Mouse (Mus musculus) layer of hippocampus, adult 18-20 months (tissue): ENCODE measurements around the gene Gm9268. TPM values are rescaled to one million over a fixed set of nuclear protein-coding genes. Genes with fewer than 3 reads are reported as not detected.
"Not testable (repeated sequence)": the region's sequence is repeated elsewhere in the genome, so short reads cannot be mapped to it uniquely, and the experiment has no call there.

Experiments used
- DNase-seq, 2 experiments: peaks; one replicate each; pipeline ENCODE4 v3.0.0; 2022; ENCODE audit warnings: low spot score in 2 of 2
- long read RNA-seq: library from polyadenylated mRNA; stranded (forward); transcript quantifications from one replicate; pipeline ENCODE4 v2.0.0, GENCODE M21; 2021
- total RNA-seq, 2 experiments: library from RNA; stranded (reverse); gene quantifications; 2 replicates each; pipeline ENCODE4 v1.2.3; 2021

Gene Gm9268
- total RNA-seq, result not detected
- long read RNA-seq, result 0 reads

DNA sequence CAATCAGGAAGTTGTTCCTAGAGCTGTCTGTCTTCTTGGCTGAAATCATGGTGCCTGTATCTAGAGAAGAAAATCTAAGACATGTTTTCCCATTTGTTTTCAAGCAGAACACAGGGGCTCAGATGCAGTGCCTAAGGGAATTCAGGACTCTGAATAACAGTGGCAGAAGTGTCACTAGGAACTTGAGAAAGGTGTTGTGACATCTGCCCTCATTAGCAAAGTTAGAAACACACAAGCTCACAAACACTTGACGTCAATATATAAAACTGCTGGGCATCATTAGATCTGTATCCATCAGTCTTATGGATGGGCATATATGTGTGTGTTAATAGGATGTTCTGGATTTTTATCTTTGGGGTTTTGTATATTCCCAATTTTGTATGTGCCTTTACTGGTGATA lies at the start of gene Gm9268:
TSS of gene Gm9268 (plus strand) at position 301 of the 400 bp plus-strand sequence.
- DNase-seq, result not testable (repeated sequence)

DNA sequence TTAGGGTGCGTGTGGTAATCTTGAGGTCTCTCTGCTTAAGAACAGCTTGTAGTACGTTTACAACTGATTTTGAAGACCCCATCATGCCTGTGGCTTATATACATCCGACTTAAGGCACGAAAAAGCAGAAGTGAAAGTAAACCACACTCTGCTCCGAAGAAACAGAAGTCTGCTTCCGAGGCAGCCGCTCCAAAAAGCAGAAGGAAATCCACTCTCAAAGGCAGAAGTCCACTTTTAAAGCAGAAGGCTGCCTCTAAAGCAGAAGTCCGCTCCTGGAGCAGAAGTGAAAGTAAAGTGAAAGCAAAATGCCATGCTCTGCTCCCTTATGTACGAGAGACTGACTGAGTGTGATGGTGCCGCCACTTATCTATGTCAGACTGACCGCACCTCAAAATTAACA lies 38.5 kb upstream of the Gm9268 start:
- no peak for DNase-seq

DNA sequence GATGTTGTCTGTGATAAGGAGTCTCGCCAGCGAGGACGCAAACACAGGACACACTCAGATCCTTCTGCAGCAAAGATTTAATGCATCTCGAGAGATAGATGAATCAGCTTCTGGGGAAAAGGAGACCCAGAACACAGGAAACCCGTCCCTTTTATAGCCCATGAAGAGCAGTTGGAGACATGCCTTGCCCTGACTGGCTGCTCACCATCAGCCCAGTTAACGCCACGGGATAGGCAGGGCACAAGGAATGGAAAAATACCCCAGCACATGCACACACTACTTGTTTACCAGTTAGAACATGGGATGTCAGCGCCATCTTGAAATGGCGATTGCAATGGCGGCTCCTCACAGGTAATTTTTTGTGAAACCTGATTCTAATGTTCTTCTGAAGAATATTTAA lies 37.8 kb upstream of the Gm9268 start:
- no peak for DNase-seq

DNA sequence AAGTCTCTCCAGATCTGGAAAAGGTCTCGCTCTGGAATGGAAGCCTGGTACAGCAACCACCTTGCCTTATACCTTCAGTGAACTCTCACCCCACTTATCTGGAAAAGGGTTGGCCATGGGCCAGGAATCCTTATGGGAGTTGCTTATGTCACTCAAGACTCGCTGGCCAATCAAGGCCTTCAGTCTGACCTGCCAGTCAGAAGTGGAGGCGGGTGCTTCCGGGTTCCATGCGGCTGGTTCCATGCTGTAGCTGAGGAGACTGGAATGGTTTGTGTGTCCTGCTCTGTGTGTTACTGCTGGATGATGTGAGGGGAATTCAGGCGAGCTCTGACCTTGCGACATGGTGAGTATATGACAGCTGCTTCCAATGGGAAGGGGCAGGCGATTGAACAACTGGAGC lies 59.3 kb downstream of the Gm9268 start:
- DNase-seq, result no peak

Other genes starting within 250 kb of the Gm9268 start
- not detected for gene Vmn2r62, start 225.2 kb upstream of the Gm9268 start, total RNA-seq
- under 1 TPM; 0.13 to 0.22 TPM for gene Gm2381, start 151.5 kb upstream of the Gm9268 start, total RNA-seq
- not detected for gene Vmn2r63, start 84.9 kb upstream of the Gm9268 start, total RNA-seq
- not detected for gene Zfp936, start 95.5 kb downstream of the Gm9268 start, total RNA-seq